Mouse (Mus musculus): ENCODE results near the gene Prkaa2.
A peak's percentile ranks its signal among the peaks of the same experiment; 100 is the strongest.

Prkaa2 gene

GRCm38 (mm10) chr4:105109199-105109989, at the start of gene Prkaa2:
Prkaa2 (minus strand) TSS chr4:105109890.
- DNase-seq (ENCODE audit: low spot score) = peak; percentile 8

- DNase-seq (ENCODE audit: low spot score) = no peak
Observed at GRCm38 (mm10) chr4:105159531-105159870, 49.8 kb upstream of the Prkaa2 start.

- no peak for DNase-seq (ENCODE audit: low spot score)
Observed at GRCm38 (mm10) chr4:105158651-105159530, 49.2 kb upstream of the Prkaa2 start.

GRCm38 (mm10) chr4:105158169-105158555, 48.5 kb upstream of the Prkaa2 start:
- peak; percentile 19 for DNase-seq (ENCODE audit: low spot score)

GRCm38 (mm10) chr4:105157276-105158168, 47.8 kb upstream of the Prkaa2 start, which contains the start of gene Plpp3:
Plpp3 (plus strand) TSS chr4:105157347.
- DNase-seq (ENCODE audit: low spot score) = no peak

- DNase-seq (ENCODE audit: low spot score) = no peak
Observed at GRCm38 (mm10) chr4:105156955-105157275, 47.2 kb upstream of the Prkaa2 start.

GRCm38 (mm10) chr4:105156281-105156680, 46.6 kb upstream of the Prkaa2 start:
- DNase-seq (ENCODE audit: low spot score) = no peak

- no peak for DNase-seq (ENCODE audit: low spot score)
Observed at GRCm38 (mm10) chr4:105153227-105153626, 43.5 kb upstream of the Prkaa2 start.

- no peak for DNase-seq (ENCODE audit: low spot score)
Observed at GRCm38 (mm10) chr4:105151911-105152690, 42.4 kb upstream of the Prkaa2 start.

GRCm38 (mm10) chr4:105149492-105149891, 39.8 kb upstream of the Prkaa2 start:
- no peak for DNase-seq (ENCODE audit: low spot score)

- DNase-seq (ENCODE audit: low spot score) = no peak
Observed at GRCm38 (mm10) chr4:105133350-105134050, 23.8 kb upstream of the Prkaa2 start.

GRCm38 (mm10) chr4:105131756-105132314, 22.1 kb upstream of the Prkaa2 start:
- DNase-seq (ENCODE audit: low spot score) = no peak

- DNase-seq (ENCODE audit: low spot score) = no peak
Observed at GRCm38 (mm10) chr4:105129212-105129611, 19.5 kb upstream of the Prkaa2 start.

GRCm38 (mm10) chr4:105122429-105122828, 12.7 kb upstream of the Prkaa2 start:
- no peak for DNase-seq (ENCODE audit: low spot score)

GRCm38 (mm10) chr4:105121081-105121480, 11.4 kb upstream of the Prkaa2 start:
- DNase-seq (ENCODE audit: low spot score) = no peak

- DNase-seq (ENCODE audit: low spot score) = no peak
Observed at GRCm38 (mm10) chr4:105113468-105113867, 3.8 kb upstream of the Prkaa2 start.

- DNase-seq (ENCODE audit: low spot score) = no peak
Observed at GRCm38 (mm10) chr4:105113042-105113441, 3.4 kb upstream of the Prkaa2 start.

- DNase-seq (ENCODE audit: low spot score) = no peak
Observed at GRCm38 (mm10) chr4:105111770-105112169, 2.1 kb upstream of the Prkaa2 start.

- DNase-seq (ENCODE audit: low spot score) = no peak
Observed at GRCm38 (mm10) chr4:105110684-105111035, 970 bp upstream of the Prkaa2 start.

GRCm38 (mm10) chr4:105109990-105110683, 447 bp upstream of the Prkaa2 start:
- DNase-seq (ENCODE audit: low spot score) = no peak
